Mouse (Mus musculus) CH12.LX (cell line): Measurements from ENCODE around the gene Mpdz. TPM values are rescaled to one million over a fixed set of nuclear protein-coding genes. Genes with fewer than 3 reads are reported as not detected.

Experiments
- DNase-seq: peaks from one replicate; pipeline ENCODE4 v3.0.0-alpha.2; 2013; ENCODE audit errors: extremely low read depth
- H3K27ac ChIP-seq: 2 replicates; pipeline ENCODE4 v1.5.1; 2012; ENCODE audit warnings: low read depth, mild to moderate bottlenecking, control low read depth, moderate library complexity; ENCODE audit not compliant: insufficient read depth
- H3K27me3 ChIP-seq: replicated peaks from 2 replicates; pipeline ENCODE3; 2012; ENCODE audit warnings: inconsistent platforms
- H3K36me3 ChIP-seq, 2 experiments: replicated peaks in 1 of 2; 2 replicates each; pipeline versions ENCODE3 to v1.6.1; 2012; ENCODE audit warnings: inconsistent platforms in 1 of 2, low read length in 1 of 2, mild to moderate bottlenecking in 1 of 2, mixed read lengths in 1 of 2, moderate library complexity in 1 of 2; ENCODE audit not compliant: control insufficient read depth in 1 of 2, insufficient read depth in 1 of 2
- H3K4me1 ChIP-seq, 2 experiments: 2 replicates each; pipeline ENCODE4 v1.6.1; 2012; ENCODE audit warnings: inconsistent platforms in 1 of 2, moderate library complexity in 1 of 2; ENCODE audit not compliant: insufficient read depth in 2 of 2, control insufficient read depth in 1 of 2
- H3K4me2 ChIP-seq: 2 replicates; pipeline ENCODE4 v1.6.1; 2012; ENCODE audit warnings: low read depth, mild to moderate bottlenecking, control low read depth; ENCODE audit not compliant: poor library complexity, insufficient read depth, severe bottlenecking
- H3K4me3 ChIP-seq, 3 experiments: fragments of 150-350 bp in 1 of 3; sonication (generic) in 1 of 3; replicated peaks in 1 of 3; 2 replicates each; pipeline versions ENCODE3 to v1.5.1; 2011 to 2012; ENCODE audit warnings: low read depth in 2 of 3, low read length in 2 of 3, mild to moderate bottlenecking in 2 of 3, moderate library complexity in 2 of 3, control low read depth in 1 of 3, improper control_type of control experiment in 1 of 3, inconsistent platforms in 1 of 3, mixed read lengths in 1 of 3; ENCODE audit not compliant: poor library complexity in 1 of 3
- H3K79me2 ChIP-seq: replicated peaks from 2 replicates; pipeline ENCODE4 v1.6.1; 2012; ENCODE audit warnings: mild to moderate bottlenecking, moderate library complexity; ENCODE audit not compliant: control insufficient read depth, poor library complexity, insufficient read depth, severe bottlenecking; ENCODE audit errors: extremely low read depth
- H3K9ac ChIP-seq: 2 replicates; pipeline ENCODE4 v1.6.1; 2012; ENCODE audit warnings: low read depth, mild to moderate bottlenecking, control low read depth, moderate library complexity; ENCODE audit not compliant: insufficient read depth
- H3K9me3 ChIP-seq: replicated peaks from 2 replicates; pipeline ENCODE3; 2012; ENCODE audit warnings: low read length, inconsistent platforms, mixed read lengths
- CTCF ChIP-seq, 2 experiments: IDR thresholded peaks in 1 of 2; conservative IDR thresholded peaks in 1 of 2; 2 replicates each; pipeline ENCODE4 v1.5.1; 2011 to 2012; ENCODE audit warnings: low read depth in 2 of 2, low read length in 2 of 2, improper control_type of control experiment in 1 of 2, inconsistent platforms in 1 of 2, mild to moderate bottlenecking in 1 of 2, moderate library complexity in 1 of 2
- E2F4 ChIP-seq: IDR thresholded peaks from 2 replicates; pipeline ENCODE4 v1.6.1; 2011; ENCODE audit warnings: low read depth, low read length, improper control_type of control experiment; ENCODE audit not compliant: insufficient replicate concordance
- JUN ChIP-seq: IDR thresholded peaks from 2 replicates; pipeline ENCODE4 v1.6.1; 2011; ENCODE audit warnings: low read depth, mild to moderate bottlenecking, low read length, improper control_type of control experiment, moderate library complexity; ENCODE audit not compliant: insufficient read depth
- KAT2A ChIP-seq: IDR thresholded peaks from 2 replicates; pipeline ENCODE4 v1.6.1; 2012; ENCODE audit warnings: low read length, improper control_type of control experiment, inconsistent platforms; ENCODE audit not compliant: insufficient replicate concordance
- MAFK ChIP-seq: IDR thresholded peaks from 2 replicates; pipeline ENCODE4 v1.6.1; 2011; ENCODE audit warnings: low read length, improper control_type of control experiment; ENCODE audit not compliant: insufficient replicate concordance
- MAZ ChIP-seq: IDR thresholded peaks from 2 replicates; pipeline ENCODE4 v1.6.1; 2012; ENCODE audit warnings: low read depth, mild to moderate bottlenecking, inconsistent platforms, low read length, improper control_type of control experiment, moderate library complexity
- MEF2A ChIP-seq: IDR thresholded peaks from 2 replicates; pipeline ENCODE4 v1.6.1; 2014; ENCODE audit warnings: low read depth, mild to moderate bottlenecking, inconsistent platforms, low read length, improper control_type of control experiment, borderline replicate concordance
- NELFE ChIP-seq: IDR thresholded peaks from 2 replicates; pipeline ENCODE4 v1.6.1; 2011; ENCODE audit warnings: low read depth, low read length, improper control_type of control experiment
- PAX5 ChIP-seq: IDR thresholded peaks from 2 replicates; pipeline ENCODE4 v1.6.1; 2012; ENCODE audit warnings: low read length, inconsistent platforms, mixed read lengths
- POLR2A ChIP-seq: IDR thresholded peaks from 2 replicates; pipeline ENCODE4 v1.6.1; 2011; ENCODE audit warnings: low read depth, mild to moderate bottlenecking, improper control_type of control experiment, low read length
- RCOR1 ChIP-seq: conservative IDR thresholded peaks from 2 replicates; pipeline ENCODE4 v1.6.1; 2012; ENCODE audit warnings: low read depth, mild to moderate bottlenecking, inconsistent platforms, low read length, improper control_type of control experiment
- UBTF ChIP-seq: IDR thresholded peaks from 2 replicates; pipeline ENCODE4 v1.6.1; 2012; ENCODE audit warnings: low read depth, mild to moderate bottlenecking, inconsistent platforms, low read length, improper control_type of control experiment, moderate library complexity
- USF2 ChIP-seq: conservative IDR thresholded peaks from 2 replicates; pipeline ENCODE4 v1.6.1; 2011; ENCODE audit warnings: low read depth, low read length, improper control_type of control experiment
- ZC3H11A ChIP-seq: IDR thresholded peaks from 2 replicates; pipeline ENCODE4 v1.6.1; 2012; ENCODE audit warnings: low read depth, mild to moderate bottlenecking, inconsistent platforms, low read length, improper control_type of control experiment
- ZKSCAN1 ChIP-seq: IDR thresholded peaks from 2 replicates; pipeline ENCODE4 v1.6.1; 2012; ENCODE audit warnings: low read depth, inconsistent platforms, low read length, improper control_type of control experiment, borderline replicate concordance
- dilution Hi-C: fragments of 300-500 bp; cut with MboI; formaldehyde crosslinking; loops from 2 replicates; pipeline ENCODE4 v1.14.3; 2020; ENCODE audit warnings: low sequenced_read_pairs; ENCODE audit not compliant: extremely low pct_unique_long_range_greater_than_20kb, extremely low pct_ligation_motif_present
- in situ Hi-C: fragments of 300-500 bp; cut with MboI; formaldehyde crosslinking; loops from 3 replicates; pipeline ENCODE4 v1.14.3; 2019; ENCODE audit warnings: low sequenced_read_pairs, low pct_ligation_motif_present, low pct_unique_long_range_greater_than_20kb, mixed read lengths
- polyA plus RNA-seq: library from polyadenylated mRNA; unstranded; fragments of >175 nt; gene quantifications from 2 replicates; pipeline ENCODE4 v1.2.1, GENCODE M21; 2012; ENCODE audit warnings: low read depth; ENCODE audit not compliant: insufficient read length
- total RNA-seq, 2 experiments: library from RNA; depleted of rRNA; stranded (reverse); fragments of 300-350 nt in 1 of 2; fragments of >200 nt in 1 of 2; gene quantifications; 2 replicates each; pipeline ENCODE4 v1.2.3; 2012 to 2014

Gene Mpdz
- total and polyA plus RNA-seq, 3 experiments = not detected

DNA sequence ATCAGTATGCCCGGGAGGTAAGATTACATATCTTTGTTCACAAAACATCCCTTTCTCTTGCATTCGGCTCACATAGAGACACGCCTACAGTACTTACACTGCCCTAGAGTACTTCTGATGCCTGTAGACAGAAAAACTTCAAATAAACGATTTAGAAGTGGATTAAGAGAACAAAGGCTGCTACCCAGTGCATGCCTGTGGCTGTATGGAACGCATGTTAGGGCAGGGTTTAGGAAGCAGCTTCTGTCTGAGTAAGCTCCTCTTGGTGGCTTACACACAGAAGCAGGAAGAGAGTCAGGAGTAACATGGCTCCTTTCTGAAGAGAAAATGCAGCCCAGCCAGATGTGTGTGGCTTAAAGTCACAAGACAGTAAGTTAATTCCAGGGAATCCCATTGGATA, 206.4 kb downstream of the Mpdz start:
- Histone ChIP-seq H3K9ac (no peak overlapping the region), H3K4me2 (no peak overlapping the region), H3K79me2 (no peaks in the 10 kb centered on the region), H3K4me3 (no peak overlapping the region), H3K9me3 (peaks cover 28% of the 10 kb centered on the region)
- no peak for TF ChIP-seq MAZ
- TF ChIP-seq USF2 = no peak
- no peak for TF ChIP-seq JUN
- no peak for TF ChIP-seq POLR2A
- no peak for TF ChIP-seq ZKSCAN1
- TF ChIP-seq KAT2A = no peak
- TF ChIP-seq PAX5 = no peak
- TF ChIP-seq MEF2A = no peak
- no peak for TF ChIP-seq UBTF
- no peak for TF ChIP-seq MAFK
- TF ChIP-seq CTCF (conservative IDR thresholded peaks at IDR 0.05 in 1 of 2, IDR thresholded peaks at IDR 0.05 in 1 of 2; ENCODE audit: low read depth in 2 of 2, low read length in 2 of 2) = no peak
- no peak for TF ChIP-seq ZC3H11A
- TF ChIP-seq NELFE = no peak
- no peak for TF ChIP-seq E2F4
- TF ChIP-seq RCOR1 = no peak
- TF ChIP-seq, all 38 proteins: peak for 0
- no peaks in the 10 kb centered on the region for H3K27me3 ChIP-seq
- no peaks in the 10 kb centered on the region for H3K4me1 ChIP-seq
- dilution Hi-C loops = no loop called here
- H3K27ac ChIP-seq = no peak overlapping the region
- in situ Hi-C loops = no loop called here
- no peaks in the 10 kb centered on the region for H3K36me3 ChIP-seq
- no peak for DNase-seq
